Mouse (Mus musculus): ENCODE results near the gene Tjp2.

Tjp2 gene

DNA sequence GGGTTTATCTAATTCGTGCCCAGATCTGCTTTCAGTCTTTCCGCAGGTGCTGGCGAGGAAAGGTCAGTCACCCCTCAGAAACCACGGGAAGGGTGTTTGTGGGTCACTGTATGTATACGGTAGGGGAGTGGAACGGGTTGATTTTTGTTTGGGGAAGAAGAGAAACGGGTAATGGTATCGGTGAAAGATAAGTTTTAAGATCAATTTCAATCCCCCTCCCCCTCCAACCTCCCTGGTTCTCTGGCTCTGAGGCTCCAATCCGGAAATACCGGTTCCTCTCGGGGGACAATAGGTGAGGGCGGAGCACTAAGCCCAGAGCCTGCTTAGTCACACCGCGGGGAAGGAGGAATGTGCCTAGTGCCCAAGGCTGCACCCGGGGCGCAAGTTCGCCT is 471 bp upstream of the Tjp2 start:
- in situ Hi-C loops (cut with MboI; ENCODE audit: unreplicated experiment in 2 of 2): no loop called here

- in situ Hi-C loops (cut with MboI; ENCODE audit: unreplicated experiment in 2 of 2): loop anchor here in 1 of 2 experiments (5.0 kb wide), 1 partner anchor 72 kb away; no protein-coding TSS in a partner anchor
These were observed 979 bp downstream of the Tjp2 start for GRCm38 (mm10) chr19:24223851-24224251.

DNA sequence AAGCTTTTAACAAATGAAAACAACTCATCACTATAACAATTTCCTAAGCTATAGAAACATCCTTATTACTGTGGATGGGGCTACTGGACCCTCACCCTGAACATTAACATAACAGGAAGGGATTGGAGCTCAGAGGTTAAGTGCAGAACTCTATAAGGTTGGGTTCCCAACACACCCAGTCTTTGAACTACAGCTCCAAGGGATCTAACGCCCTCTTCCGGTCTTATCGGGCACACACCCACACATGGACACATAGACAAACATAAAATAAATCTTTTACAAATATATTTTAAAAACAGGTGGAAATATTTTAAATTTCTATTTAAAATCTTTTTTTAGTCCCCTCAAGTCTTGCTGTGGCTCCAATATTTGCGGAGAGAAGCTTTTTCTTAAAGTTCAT is 3.4 kb downstream of the Tjp2 start:
- in situ Hi-C loops (cut with MboI; ENCODE audit: unreplicated experiment in 2 of 2): loop anchor here in 1 of 2 experiments (5.0 kb wide), 1 partner anchor 69 kb away; no protein-coding TSS in a partner anchor

DNA sequence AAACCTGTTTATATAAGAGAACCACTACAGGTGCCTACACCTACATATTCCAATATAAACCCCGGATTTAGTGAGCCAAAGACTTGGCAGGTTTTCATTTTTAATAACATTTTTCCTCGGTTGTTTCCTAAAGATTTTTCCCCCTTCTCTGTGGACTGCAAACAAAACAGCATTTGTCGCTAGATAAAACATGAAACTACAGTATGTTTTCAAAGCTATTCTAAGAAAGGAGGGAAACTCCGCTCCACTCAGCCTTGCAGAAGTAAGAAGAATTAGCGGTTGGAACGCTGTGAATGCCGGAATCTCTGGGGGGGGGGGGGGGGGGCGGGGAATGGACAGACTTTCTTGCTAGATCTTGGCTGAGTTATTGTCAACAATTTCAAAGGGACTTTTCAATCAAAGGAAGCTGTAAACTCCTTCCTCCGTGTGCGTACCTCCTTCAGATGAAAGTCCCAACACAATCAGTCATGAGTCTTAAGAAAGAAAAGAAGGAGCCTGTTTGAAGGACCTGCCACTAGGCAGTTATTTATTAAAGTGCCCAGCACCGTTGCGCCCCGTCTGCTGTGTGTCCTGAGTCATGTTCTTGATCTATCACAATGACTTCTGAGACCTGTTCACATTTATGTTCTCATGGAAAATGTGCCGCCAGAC is 3.9 kb downstream of the Tjp2 start:
- in situ Hi-C loops (cut with MboI; ENCODE audit: unreplicated experiment in 2 of 2): loop anchor here in 1 of 2 experiments (5.0 kb wide), 1 partner anchor 69 kb away; no protein-coding TSS in a partner anchor

GRCm38 (mm10) chr19:24219011-24219410 is 5.8 kb downstream of the Tjp2 start:
- in situ Hi-C loops (cut with MboI; ENCODE audit: unreplicated experiment in 2 of 2): loop anchor here in 1 of 2 experiments (5.0 kb wide), 1 partner anchor 67 kb away; no protein-coding TSS in a partner anchor

DNA sequence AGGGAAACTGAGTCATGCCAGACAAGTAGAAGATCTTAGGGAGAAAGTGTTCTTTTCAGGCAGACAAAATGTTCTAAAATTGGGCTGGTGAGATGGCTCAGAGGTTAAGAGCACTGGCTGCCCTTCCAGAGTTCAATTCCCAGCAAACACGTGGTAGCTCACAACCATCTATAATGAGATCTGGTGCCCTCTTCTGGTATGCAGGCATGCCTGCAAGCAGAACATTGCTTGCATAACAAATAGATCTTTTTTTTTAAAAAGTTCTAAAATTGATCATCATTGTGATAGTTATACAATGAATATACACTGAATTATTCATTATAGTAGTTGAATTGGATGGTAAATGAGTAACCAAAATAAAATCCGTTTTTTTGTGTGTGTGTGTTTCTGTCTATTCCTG is 6.5 kb downstream of the Tjp2 start:
- in situ Hi-C loops (cut with MboI; ENCODE audit: unreplicated experiment in 2 of 2): loop anchor here in 1 of 2 experiments (5.0 kb wide), 1 partner anchor 66 kb away; no protein-coding TSS in a partner anchor

GRCm38 (mm10) chr19:24217851-24218250 is 7.0 kb downstream of the Tjp2 start:
- in situ Hi-C loops (cut with MboI; ENCODE audit: unreplicated experiment in 2 of 2): loop anchor here in 1 of 2 experiments (5.0 kb wide), 1 partner anchor 66 kb away; no protein-coding TSS in a partner anchor

- in situ Hi-C loops (cut with MboI; ENCODE audit: unreplicated experiment in 2 of 2): loop anchor here in 1 of 2 experiments (5.0 kb wide), 1 partner anchor 64 kb away; no protein-coding TSS in a partner anchor
These were observed 8.1 kb downstream of the Tjp2 start for GRCm38 (mm10) chr19:24216771-24217170.

DNA sequence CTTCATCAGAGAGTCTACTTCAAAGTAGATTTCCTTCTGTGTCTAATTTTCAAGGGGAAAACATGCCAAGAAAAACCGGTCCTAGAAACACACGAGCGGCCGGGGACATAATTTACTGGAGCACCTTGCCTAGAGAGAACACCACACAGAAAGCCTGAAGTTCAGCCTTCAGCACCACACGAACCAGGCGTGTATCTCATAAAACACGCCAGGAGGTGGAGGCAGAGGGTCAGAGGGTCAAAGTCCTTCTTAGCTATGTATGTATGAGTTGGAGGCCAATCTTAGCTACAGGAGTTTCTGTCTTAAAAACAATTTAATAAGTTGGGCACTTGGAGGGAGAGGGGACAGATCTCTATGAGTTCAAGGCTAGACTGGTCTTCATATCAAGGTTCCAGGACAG is 9.9 kb downstream of the Tjp2 start:
- in situ Hi-C loops (cut with MboI; ENCODE audit: unreplicated experiment in 2 of 2): loop anchor here in 1 of 2 experiments (5.0 kb wide), 1 partner anchor 63 kb away; no protein-coding TSS in a partner anchor

- in situ Hi-C loops (cut with MboI; ENCODE audit: unreplicated experiment in 2 of 2): no loop called here
These were observed 11.5 kb downstream of the Tjp2 start for GRCm38 (mm10) chr19:24213299-24213698.

DNA sequence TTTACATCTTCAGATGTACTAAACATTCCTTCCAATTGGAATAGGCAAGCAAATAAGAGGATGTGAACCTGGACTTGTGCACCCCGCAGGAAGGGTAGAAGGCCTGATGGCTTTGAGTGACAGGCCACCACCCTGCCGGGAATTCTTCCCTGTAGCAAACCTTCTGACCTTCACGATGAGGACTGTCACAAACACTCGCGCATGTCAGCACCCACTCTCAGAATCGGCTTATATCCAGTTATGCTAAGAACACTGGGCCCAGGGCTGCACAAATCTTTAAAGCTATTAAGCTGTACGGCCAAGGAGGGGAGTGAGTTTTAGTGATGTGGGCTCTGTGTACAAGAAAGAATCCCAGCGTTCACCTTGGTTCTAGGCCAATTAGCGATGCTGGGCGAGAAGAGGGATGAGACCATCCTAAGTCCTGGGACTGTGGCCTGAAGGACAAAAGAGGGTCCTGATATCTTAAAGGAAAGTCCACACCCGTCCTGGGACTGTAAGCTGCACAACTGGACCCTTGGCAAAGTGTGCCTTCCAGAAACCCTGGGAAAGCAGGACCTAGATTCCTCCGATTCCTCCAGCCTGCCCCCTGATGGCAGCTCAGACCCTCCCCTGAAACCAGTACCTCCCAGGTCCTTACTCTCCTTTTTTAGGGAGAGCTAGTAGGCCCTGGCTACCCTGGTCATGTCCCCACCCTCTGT is 12.1 kb downstream of the Tjp2 start:
- in situ Hi-C loops (cut with MboI; ENCODE audit: unreplicated experiment in 2 of 2): no loop called here

- in situ Hi-C loops (cut with MboI; ENCODE audit: unreplicated experiment in 2 of 2): no loop called here
These were observed 13.7 kb downstream of the Tjp2 start for GRCm38 (mm10) chr19:24211168-24211567.

GRCm38 (mm10) chr19:24209516-24209915 is 15.3 kb downstream of the Tjp2 start:
- in situ Hi-C loops (cut with MboI; ENCODE audit: unreplicated experiment in 2 of 2): no loop called here

- in situ Hi-C loops (cut with MboI; ENCODE audit: unreplicated experiment in 2 of 2): no loop called here
These were observed 16.9 kb downstream of the Tjp2 start for GRCm38 (mm10) chr19:24207967-24208366.

DNA sequence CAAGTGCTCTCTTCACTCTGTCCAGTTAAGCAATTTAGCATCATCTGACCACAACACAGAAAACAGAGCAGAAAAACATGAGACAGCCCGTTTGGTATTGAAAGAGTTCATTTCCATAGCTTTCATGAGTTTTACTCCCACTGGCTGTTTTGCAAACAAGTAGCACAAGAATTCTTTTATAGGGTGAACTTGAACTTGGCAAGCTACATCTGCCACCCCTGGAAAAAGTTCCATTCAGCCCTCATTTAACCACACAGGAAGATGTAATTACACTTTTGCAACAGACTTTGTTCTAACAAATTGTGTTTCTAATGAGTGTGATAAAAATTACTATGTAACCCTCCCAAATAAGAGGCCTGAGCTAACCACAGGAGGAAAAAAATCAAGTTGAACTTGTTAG is 19.8 kb downstream of the Tjp2 start:
- in situ Hi-C loops (cut with MboI; ENCODE audit: unreplicated experiment in 2 of 2): no loop called here

GRCm38 (mm10) chr19:24201848-24202247 is 23.0 kb downstream of the Tjp2 start:
- in situ Hi-C loops (cut with MboI; ENCODE audit: unreplicated experiment in 2 of 2): no loop called here

- in situ Hi-C loops (cut with MboI; ENCODE audit: unreplicated experiment in 2 of 2): no loop called here
These were observed 24.3 kb downstream of the Tjp2 start for GRCm38 (mm10) chr19:24200566-24200965.

- in situ Hi-C loops (cut with MboI; ENCODE audit: unreplicated experiment in 2 of 2): no loop called here
These were observed 26.0 kb downstream of the Tjp2 start for GRCm38 (mm10) chr19:24198676-24199303.

DNA sequence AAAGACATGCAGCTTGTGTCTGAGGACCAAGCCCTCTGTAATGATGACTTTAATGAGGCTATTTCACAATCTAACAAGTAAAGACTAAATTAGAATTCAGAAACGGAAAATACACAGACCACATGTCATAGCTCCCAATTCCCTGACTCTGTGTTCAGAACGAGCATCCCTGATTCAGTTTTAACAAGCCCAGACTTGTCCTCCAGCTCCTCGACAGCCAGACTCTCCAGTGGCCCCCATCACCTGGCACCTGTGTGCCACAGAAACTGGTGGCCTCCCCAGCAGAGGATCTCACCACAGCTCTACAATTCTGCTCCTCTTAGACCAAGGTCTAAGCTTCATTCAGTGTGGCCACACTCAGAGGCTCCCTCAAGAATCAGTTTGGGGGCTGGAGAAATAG is 27.5 kb downstream of the Tjp2 start:
- in situ Hi-C loops (cut with MboI; ENCODE audit: unreplicated experiment in 2 of 2): no loop called here

GRCm38 (mm10) chr19:24195224-24195623 is 29.6 kb downstream of the Tjp2 start:
- in situ Hi-C loops (cut with MboI; ENCODE audit: unreplicated experiment in 2 of 2): no loop called here

DNA sequence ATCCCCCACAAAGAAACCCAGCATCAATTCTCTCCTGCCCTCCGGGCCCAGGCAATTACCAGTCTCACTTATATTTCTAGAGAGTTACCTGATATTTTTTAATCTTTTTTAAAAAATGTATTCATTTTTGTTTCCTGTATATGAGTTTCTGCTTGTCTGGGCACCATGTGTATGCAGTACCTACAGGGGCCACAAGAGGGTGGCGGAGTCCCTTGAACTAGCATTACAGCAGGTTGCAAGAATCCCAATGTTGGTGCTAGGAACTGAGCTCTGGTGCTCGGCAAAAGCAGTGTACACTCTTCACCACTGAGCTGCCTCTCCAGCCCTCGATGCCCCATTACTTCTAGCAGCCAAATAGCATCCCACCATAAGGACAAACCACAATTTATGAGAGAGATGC is 30.6 kb downstream of the Tjp2 start:
- in situ Hi-C loops (cut with MboI; ENCODE audit: unreplicated experiment in 2 of 2): no loop called here
